Mouse (Mus musculus) midbrain, postnatal 0 days (tissue): ENCODE data around the gene Cacybp. TPM values are rescaled to one million over a fixed set of nuclear protein-coding genes. Genes with fewer than 3 reads are reported as not detected.

Source experiments
- ATAC-seq: fragments of 200-750 bp; cut with Nextera tagmentation; 2 replicates; pipeline ENCODE4 v1.8.0; 2017; ENCODE audit warnings: moderate number of reproducible peaks, mild to moderate bottlenecking, moderate TSS enrichment, moderate library complexity; ENCODE audit not compliant: low FRiP score
- DNase-seq: peaks from one replicate; pipeline ENCODE4 v3.0.0-alpha.2; 2015; ENCODE audit warnings: low spot score
- H3K27ac ChIP-seq: fragments of 300-500 bp; sonication (generic); 2 replicates; pipeline ENCODE4 v1.5.1; 2014; ENCODE audit warnings: low read depth, mild to moderate bottlenecking, low read length, mixed read lengths
- H3K27me3 ChIP-seq: fragments of 300-500 bp; sonication (generic); 2 replicates; pipeline ENCODE4 v1.6.1; 2014; ENCODE audit warnings: low read length, control low read depth, mixed read lengths; ENCODE audit not compliant: insufficient read depth
- H3K36me3 ChIP-seq: fragments of 300-500 bp; sonication (generic); 2 replicates; pipeline ENCODE4 v1.6.1; 2014; ENCODE audit warnings: low read length, control low read depth, mixed read lengths; ENCODE audit not compliant: insufficient read depth
- H3K4me1 ChIP-seq: fragments of 300-500 bp; sonication (generic); 2 replicates; pipeline ENCODE4 v1.6.1; 2014; ENCODE audit warnings: mild to moderate bottlenecking, control low read depth, antibody characterized with exemption, low read length, mixed read lengths; ENCODE audit not compliant: insufficient read depth
- H3K4me2 ChIP-seq: fragments of 300-500 bp; sonication (generic); 2 replicates; pipeline ENCODE4 v1.6.1; 2014; ENCODE audit warnings: low read depth, mild to moderate bottlenecking, low read length, mixed read lengths; ENCODE audit not compliant: poor library complexity, severe bottlenecking
- H3K4me3 ChIP-seq: fragments of 300-500 bp; sonication (generic); 2 replicates; pipeline ENCODE4 v1.5.1; 2014; ENCODE audit warnings: low read depth, mild to moderate bottlenecking, low read length, moderate library complexity
- H3K9ac ChIP-seq: fragments of 300-500 bp; sonication (generic); replicated peaks from 2 replicates; pipeline ENCODE4 v1.6.1; 2014; ENCODE audit warnings: mild to moderate bottlenecking, low read length, moderate library complexity, mixed read lengths; ENCODE audit not compliant: poor library complexity, severe bottlenecking
- H3K9me3 ChIP-seq: fragments of 300-500 bp; sonication (generic); 2 replicates; pipeline ENCODE4 v1.6.1; 2016; ENCODE audit warnings: low read length, control low read depth
- CTCF ChIP-seq: IDR thresholded peaks from 2 replicates; pipeline ENCODE4 v1.5.1; 2016; ENCODE audit warnings: antibody characterized with exemption, mild to moderate bottlenecking
- WGBS: fragments of 180-500 bp; shearing (Covaris S2); extraction: QIAGEN DNeasy Blood & Tissue Kit; methylation state at CpG from one replicate; pipeline ENCODE4 v1.1.7; 2014; 5-methylcytosine and 5-hydroxymethylcytosine counted together
- polyA plus RNA-seq: library from polyadenylated mRNA; unstranded; fragments of >200 nt; fragmentation: Nextera tagmentation; extraction: Ambion mirVana; gene quantifications from 2 replicates; pipeline ENCODE4 v1.2.1, GENCODE M21; 2015
- total RNA-seq: library from RNA; depleted of rRNA; stranded (reverse); fragments of >200 nt; gene quantifications from 2 replicates; pipeline ENCODE4 v1.2.3, GENCODE M21; 2014

Cacybp gene
- total and polyA plus RNA-seq, 2 experiments from 2014 or later = 126 to 328 TPM

GRCm38 (mm10) chr1:160212123-160212691 is 468 bp downstream of the Cacybp start:
- Histone ChIP-seq H3K9ac (peak overlapping the region; percentile 81), H3K4me3 (peak overlapping the region; percentile 75), H3K9me3 (no peaks in the 10 kb centered on the region), H3K4me1 (peaks cover 13% of the 10 kb centered on the region), H3K4me2 (peak overlapping the region; percentile 63), H3K36me3 (peaks cover 5% of the 10 kb centered on the region; the same call in 1 of the 2 replicates), H3K27me3 (no peaks in the 10 kb centered on the region), H3K27ac (peak overlapping the region; percentile 91)
- peak; percentile 45 for DNase-seq
- peak; percentile 76 for ATAC-seq
- no peak for TF ChIP-seq CTCF
- WGBS = under 1% methylated on average over 43 of the region's 45 CpGs

GRCm38 (mm10) chr1:160211597-160212122 is 1.0 kb downstream of the Cacybp start:
- Histone ChIP-seq H3K4me2 (peak overlapping the region; percentile 63), H3K9me3 (no peaks in the 10 kb centered on the region), H3K4me3 (peak overlapping the region; percentile 75), H3K27ac (peak overlapping the region; percentile 91; the same call in 1 of the 2 replicates), H3K27me3 (no peaks in the 10 kb centered on the region), H3K4me1 (peaks cover 13% of the 10 kb centered on the region), H3K9ac (peak overlapping the region; percentile 81), H3K36me3 (peaks cover 5% of the 10 kb centered on the region; the same call in 1 of the 2 replicates)
- DNase-seq (no peak), ATAC-seq (no peak)
- no peak for TF ChIP-seq CTCF
- 1% methylated on average over 8 of the region's 8 CpGs for WGBS

GRCm38 (mm10) chr1:160210566-160210965 is 2.1 kb downstream of the Cacybp start:
- H3K9ac ChIP-seq = no peak overlapping the region

GRCm38 (mm10) chr1:160209844-160210243 is 2.8 kb downstream of the Cacybp start:
- H3K9me3 ChIP-seq = no peaks in the 10 kb centered on the region
- H3K4me2 ChIP-seq = 0 out of 2 replicates have a peak overlapping the region, but pooled peaks have one; percentile 7
- peaks cover 16% of the 10 kb centered on the region; the same call in 1 of the 2 replicates for H3K36me3 ChIP-seq
- no peaks in the 10 kb centered on the region for H3K27me3 ChIP-seq
- no peak for DNase-seq
- H3K4me3 ChIP-seq = no peak overlapping the region
- WGBS = 16% methylated on average over 2 of the region's 2 CpGs
- ATAC-seq = no peak
- H3K27ac ChIP-seq = no peak overlapping the region
- H3K4me1 ChIP-seq = peaks cover 13% of the 10 kb centered on the region
- TF ChIP-seq CTCF = no peak
- H3K9ac ChIP-seq = no peak overlapping the region

More at GRCm38 (mm10) chr1:160210566-160210965, 2.1 kb downstream of the Cacybp start:
- H3K27ac ChIP-seq = no peak overlapping the region
- peak overlapping the region; percentile 63 for H3K4me2 ChIP-seq
- H3K36me3 ChIP-seq = peaks cover 11% of the 10 kb centered on the region; the same call in 1 of the 2 replicates
- peaks cover 13% of the 10 kb centered on the region for H3K4me1 ChIP-seq
- 52% methylated on average over 3 of the region's 3 CpGs for WGBS
- H3K27me3 ChIP-seq = no peaks in the 10 kb centered on the region
- ATAC-seq (no peak), DNase-seq (no peak)
- no peak for TF ChIP-seq CTCF
- no peaks in the 10 kb centered on the region for H3K9me3 ChIP-seq
- H3K4me3 ChIP-seq = peak overlapping the region; percentile 75; the same call in 1 of the 2 replicates

- Histone ChIP-seq H3K4me1 (0 out of 2 replicates have a peak, but pooled peaks cover 4% of the 10 kb centered on the region), H3K36me3 (peaks cover 30% of the 10 kb centered on the region; the same call in 1 of the 2 replicates), H3K9ac (no peak overlapping the region), H3K4me3 (no peak overlapping the region), H3K4me2 (no peak overlapping the region), H3K27ac (no peak overlapping the region), H3K9me3 (no peaks in the 10 kb centered on the region), H3K27me3 (no peaks in the 10 kb centered on the region)
- DNase-seq (no peak), ATAC-seq (no peak)
- TF ChIP-seq CTCF = no peak
These were observed 7.2 kb downstream of the Cacybp start for GRCm38 (mm10) chr1:160205486-160205885.

- peaks cover 12% of the 10 kb centered on the region for H3K36me3 ChIP-seq
- TF ChIP-seq CTCF = no peak
- peak overlapping the region; percentile 84 for H3K27ac ChIP-seq
- WGBS = under 1% methylated on average over 13 of the region's 13 CpGs
- H3K4me2 ChIP-seq = peak overlapping the region; percentile 78
- no peaks in the 10 kb centered on the region; the same call in 1 of the 2 replicates for H3K4me1 ChIP-seq
- DNase-seq = no peak
- H3K9ac ChIP-seq = peak overlapping the region; percentile 87
- H3K4me3 ChIP-seq = peak overlapping the region; percentile 88
- peak; percentile 42; the same call in 1 of the 2 replicates for ATAC-seq
- H3K27me3 ChIP-seq = no peaks in the 10 kb centered on the region
- H3K9me3 ChIP-seq = no peaks in the 10 kb centered on the region
These were observed 17.4 kb downstream of the Cacybp start for GRCm38 (mm10) chr1:160195337-160195663.
